Mouse (Mus musculus) heart, adult 11 months (tissue): ENCODE measurements around the gene Cacna1d.

Experiments used
- DNase-seq: peaks from one replicate; pipeline ENCODE4 v3.0.0; 2022

The Cacna1d gene

GRCm38 (mm10) chr14:30196959-30197358 lies 294.3 kb downstream of the Cacna1d start:
- no peak for DNase-seq

- peak; percentile 95 for DNase-seq
These were observed 295.0 kb downstream of the Cacna1d start for GRCm38 (mm10) chr14:30196235-30196634.

- DNase-seq: no peak
These were observed 300.8 kb downstream of the Cacna1d start for GRCm38 (mm10) chr14:30190308-30190971.

- DNase-seq: peak; percentile 24
These were observed 305.5 kb downstream of the Cacna1d start for GRCm38 (mm10) chr14:30185616-30186274.

GRCm38 (mm10) chr14:30184445-30185152 lies 306.7 kb downstream of the Cacna1d start:
- DNase-seq: peak; percentile 29

GRCm38 (mm10) chr14:30184013-30184412 lies 307.2 kb downstream of the Cacna1d start:
- DNase-seq: no peak

GRCm38 (mm10) chr14:30182624-30183524 lies 308.4 kb downstream of the Cacna1d start:
- DNase-seq: peak; percentile 64

GRCm38 (mm10) chr14:30178306-30178705 lies 312.9 kb downstream of the Cacna1d start:
- DNase-seq: peak; percentile 70

- peak; percentile 92 for DNase-seq
These were observed 313.4 kb downstream of the Cacna1d start for GRCm38 (mm10) chr14:30177850-30178249.

- peak; percentile 82 for DNase-seq
These were observed 315.9 kb downstream of the Cacna1d start for GRCm38 (mm10) chr14:30175362-30175761.

- peak; percentile 91 for DNase-seq
These were observed 318.2 kb downstream of the Cacna1d start for GRCm38 (mm10) chr14:30172821-30173755.

GRCm38 (mm10) chr14:30171593-30171992 lies 319.7 kb downstream of the Cacna1d start:
- DNase-seq: peak; percentile 46

GRCm38 (mm10) chr14:30171008-30171407 lies 320.2 kb downstream of the Cacna1d start:
- peak; percentile 74 for DNase-seq

- DNase-seq: peak; percentile 80
These were observed 321.8 kb downstream of the Cacna1d start for GRCm38 (mm10) chr14:30169455-30169854.

- DNase-seq: peak; percentile 80
These were observed 322.4 kb downstream of the Cacna1d start for GRCm38 (mm10) chr14:30168902-30169301.

GRCm38 (mm10) chr14:30168387-30168786 lies 322.9 kb downstream of the Cacna1d start:
- DNase-seq: no peak

GRCm38 (mm10) chr14:30167606-30168005 lies 323.6 kb downstream of the Cacna1d start:
- DNase-seq: peak; percentile 52

- DNase-seq: peak; percentile 60
These were observed 325.2 kb downstream of the Cacna1d start for GRCm38 (mm10) chr14:30166036-30166435.

GRCm38 (mm10) chr14:30163733-30164708 lies 327.2 kb downstream of the Cacna1d start:
- DNase-seq: peak; percentile 88

- peak; percentile 90 for DNase-seq
These were observed 343.5 kb downstream of the Cacna1d start for GRCm38 (mm10) chr14:30147774-30148173.
